Mouse (Mus musculus) lung, embryonic 16.5 days (tissue): ENCODE results near the gene Pqlc3. TPM values are rescaled to one million over a fixed set of nuclear protein-coding genes. Genes with fewer than 3 reads are reported as not detected.

ENCODE experiments used
- polyA plus RNA-seq: library from polyadenylated mRNA; unstranded; fragments of >200 nt; fragmentation: Nextera tagmentation; extraction: Ambion mirVana; gene quantifications from 2 replicates; pipeline ENCODE4 v1.2.1, GENCODE M21; 2015

Pqlc3 gene
- polyA plus RNA-seq, 1 experiment from 2014 or later, result 6.2 TPM

Other genes with a start within 250 kb of the Pqlc3 start
- gene Greb1, start 199.5 kb downstream of the Pqlc3 start, polyA plus RNA-seq, result 3.8 and 4.3 TPM in 2 replicates
- gene E2f6, start 189.4 kb downstream of the Pqlc3 start, polyA plus RNA-seq, result 29.6 and 33.4 TPM in 2 replicates
- gene Rock2, start 105.5 kb downstream of the Pqlc3 start, polyA plus RNA-seq, result 15.3 and 15.7 TPM in 2 replicates
- 4.3 and 5.6 TPM in 2 replicates for gene 2410004P03Rik, start 11.3 kb upstream of the Pqlc3 start, polyA plus RNA-seq
- 0.29 and 0.40 TPM in 2 replicates for gene Kcnf1, start 176.5 kb upstream of the Pqlc3 start, polyA plus RNA-seq